Mouse (Mus musculus): ENCODE measurements around the gene Gm14862. TPM values are rescaled to one million over a fixed set of nuclear protein-coding genes. Genes with fewer than 3 reads are reported as not detected.
"Not testable (repeated sequence)": the region's sequence is repeated elsewhere in the genome, so short reads cannot be mapped to it uniquely, and the experiment has no call there.

Gm14862 gene
- not detected in 2 replicates for polyA plus RNA-seq (2015; fragmentation: Nextera tagmentation; extraction: Ambion mirVana)

DNA sequence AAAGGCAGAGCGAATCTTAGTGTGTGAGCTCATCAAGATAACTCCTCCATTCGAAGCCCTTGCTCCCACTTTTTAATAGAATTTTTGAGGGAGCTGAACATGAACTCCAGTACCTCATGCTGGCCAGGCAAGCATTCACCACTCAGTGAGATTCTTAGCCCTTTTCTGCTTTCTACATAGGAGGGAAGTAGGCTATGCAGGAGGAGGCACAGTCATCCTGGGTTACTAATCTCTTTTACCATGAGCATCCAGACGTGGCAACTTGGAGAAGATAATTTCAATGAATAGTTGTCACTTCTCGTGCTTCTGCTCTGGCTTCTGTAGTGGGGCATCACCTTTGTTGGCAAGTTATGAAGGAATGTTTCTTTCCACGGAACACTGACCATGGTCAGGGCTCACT, at the start of gene Gm14862:
TSS of gene Gm14862 (minus strand) at position 134 of the 400 bp plus-strand sequence.
- Histone ChIP-seq H3K4me2 (replicated peaks; ENCODE audit: low read depth, low read length) (no peak within 1 kb of the TSS), H3K4me3 (ENCODE audit: low read length) (no peak within 1 kb of the TSS), H3K9ac (replicated peaks; ENCODE audit: low read length) (no peak within 1 kb of the TSS), H3K9me3 (ENCODE audit: low read length) (no peaks in the 10 kb centered on the region), H3K27me3 (ENCODE audit: insufficient read depth, low read length) (no peaks in the 10 kb centered on the region), H3K36me3 (ENCODE audit: insufficient read depth, low read length) (no peaks in the 10 kb centered on the region), H3K27ac (ENCODE audit: low read length) (no peak within 1 kb of the TSS), H3K4me1 (ENCODE audit: insufficient read depth, low read length) (no peaks in the 10 kb centered on the region)
- 80% methylated on average over 5 of the region's 5 CpGs for WGBS
- ATAC-seq (ENCODE audit: low FRiP score, low TSS enrichment), result no peak

GRCm38 (mm10) chrX:9303455-9303854, 46.8 kb upstream of the Gm14862 start:
- WGBS, result 81% methylated on average over 1 of the region's 1 CpGs
- no peaks in the 10 kb centered on the region for H3K27me3 ChIP-seq (ENCODE audit: insufficient read depth, low read length)
- no peak overlapping the region for H3K4me2 ChIP-seq (replicated peaks; ENCODE audit: low read depth, low read length)
- H3K27ac ChIP-seq (ENCODE audit: low read length), result no peak overlapping the region
- no peak for ATAC-seq (ENCODE audit: low FRiP score, low TSS enrichment)
- no peaks in the 10 kb centered on the region for H3K36me3 ChIP-seq (ENCODE audit: insufficient read depth, low read length)
- H3K4me3 ChIP-seq (ENCODE audit: low read length), result no peak overlapping the region
- H3K9me3 ChIP-seq (ENCODE audit: low read length), result no peaks in the 10 kb centered on the region
- no peak overlapping the region for H3K9ac ChIP-seq (replicated peaks; ENCODE audit: low read length)
- H3K4me1 ChIP-seq (ENCODE audit: insufficient read depth, low read length), result no peaks in the 10 kb centered on the region

GRCm38 (mm10) chrX:9302791-9303190, 46.1 kb upstream of the Gm14862 start:
- 78% methylated on average over 5 of the region's 5 CpGs for WGBS
- ATAC-seq (ENCODE audit: low FRiP score, low TSS enrichment), result no peak
- no peak overlapping the region for H3K4me2 ChIP-seq (replicated peaks; ENCODE audit: low read depth, low read length)
- H3K9me3 ChIP-seq (ENCODE audit: low read length), result no peaks in the 10 kb centered on the region
- H3K4me1 ChIP-seq (ENCODE audit: insufficient read depth, low read length), result no peaks in the 10 kb centered on the region
- H3K27ac ChIP-seq (ENCODE audit: low read length), result no peak overlapping the region
- no peaks in the 10 kb centered on the region for H3K27me3 ChIP-seq (ENCODE audit: insufficient read depth, low read length)
- H3K9ac ChIP-seq (replicated peaks; ENCODE audit: low read length), result no peak overlapping the region
- H3K36me3 ChIP-seq (ENCODE audit: insufficient read depth, low read length), result no peaks in the 10 kb centered on the region
- H3K4me3 ChIP-seq (ENCODE audit: low read length), result no peak overlapping the region

- no peak overlapping the region for H3K4me3 ChIP-seq (ENCODE audit: low read length)
- no peak overlapping the region for H3K27ac ChIP-seq (ENCODE audit: low read length)
- 88% methylated on average over 5 of the region's 5 CpGs for WGBS
- no peaks in the 10 kb centered on the region for H3K36me3 ChIP-seq (ENCODE audit: insufficient read depth, low read length)
- H3K4me2 ChIP-seq (replicated peaks; ENCODE audit: low read depth, low read length), result no peak overlapping the region
- no peaks in the 10 kb centered on the region for H3K27me3 ChIP-seq (ENCODE audit: insufficient read depth, low read length)
- no peak overlapping the region for H3K9ac ChIP-seq (replicated peaks; ENCODE audit: low read length)
- no peaks in the 10 kb centered on the region for H3K9me3 ChIP-seq (ENCODE audit: low read length)
- no peaks in the 10 kb centered on the region for H3K4me1 ChIP-seq (ENCODE audit: insufficient read depth, low read length)
- no peak for ATAC-seq (ENCODE audit: low FRiP score, low TSS enrichment)
Measured at GRCm38 (mm10) chrX:9298413-9298864, 41.7 kb upstream of the Gm14862 start.

- not testable (repeated sequence) for H3K9ac ChIP-seq (replicated peaks; ENCODE audit: low read length); H3K4me1 ChIP-seq (ENCODE audit: insufficient read depth, low read length); H3K4me3 ChIP-seq (ENCODE audit: low read length); ATAC-seq (ENCODE audit: low FRiP score, low TSS enrichment); H3K27ac ChIP-seq (ENCODE audit: low read length); H3K9me3 ChIP-seq (ENCODE audit: low read length); H3K36me3 ChIP-seq (ENCODE audit: insufficient read depth, low read length); H3K27me3 ChIP-seq (ENCODE audit: insufficient read depth, low read length); H3K4me2 ChIP-seq (replicated peaks; ENCODE audit: low read depth, low read length)
- WGBS, result 84% methylated on average over 3 of the region's 4 CpGs
Measured at GRCm38 (mm10) chrX:9293140-9293829, 36.6 kb upstream of the Gm14862 start.

GRCm38 (mm10) chrX:9283464-9283863, 26.8 kb upstream of the Gm14862 start, which contains the start of gene H2al1m:
Gene H2al1m (plus strand): TSS chrX:9283764.
- H3K4me3 ChIP-seq (ENCODE audit: low read length); H3K36me3 ChIP-seq (ENCODE audit: insufficient read depth, low read length); H3K4me1 ChIP-seq (ENCODE audit: insufficient read depth, low read length); ATAC-seq (ENCODE audit: low FRiP score, low TSS enrichment); H3K9ac ChIP-seq (replicated peaks; ENCODE audit: low read length); H3K4me2 ChIP-seq (replicated peaks; ENCODE audit: low read depth, low read length); H3K9me3 ChIP-seq (ENCODE audit: low read length); H3K27ac ChIP-seq (ENCODE audit: low read length); H3K27me3 ChIP-seq (ENCODE audit: insufficient read depth, low read length): not testable (repeated sequence)
- WGBS, result no CpG with 5 or more reads among the region's 1 CpGs

GRCm38 (mm10) chrX:9274321-9274720, 17.6 kb upstream of the Gm14862 start:
- no peaks in the 10 kb centered on the region for H3K4me1 ChIP-seq (ENCODE audit: insufficient read depth, low read length)
- H3K9me3 ChIP-seq (ENCODE audit: low read length), result no peaks in the 10 kb centered on the region
- no peak overlapping the region for H3K27ac ChIP-seq (ENCODE audit: low read length)
- no peaks in the 10 kb centered on the region for H3K27me3 ChIP-seq (ENCODE audit: insufficient read depth, low read length)
- no peak overlapping the region for H3K4me2 ChIP-seq (replicated peaks; ENCODE audit: low read depth, low read length)
- no peak overlapping the region for H3K4me3 ChIP-seq (ENCODE audit: low read length)
- H3K9ac ChIP-seq (replicated peaks; ENCODE audit: low read length), result no peak overlapping the region
- WGBS, result 81% methylated on average over 8 of the region's 8 CpGs
- ATAC-seq (ENCODE audit: low FRiP score, low TSS enrichment), result no peak
- no peaks in the 10 kb centered on the region for H3K36me3 ChIP-seq (ENCODE audit: insufficient read depth, low read length)

DNA sequence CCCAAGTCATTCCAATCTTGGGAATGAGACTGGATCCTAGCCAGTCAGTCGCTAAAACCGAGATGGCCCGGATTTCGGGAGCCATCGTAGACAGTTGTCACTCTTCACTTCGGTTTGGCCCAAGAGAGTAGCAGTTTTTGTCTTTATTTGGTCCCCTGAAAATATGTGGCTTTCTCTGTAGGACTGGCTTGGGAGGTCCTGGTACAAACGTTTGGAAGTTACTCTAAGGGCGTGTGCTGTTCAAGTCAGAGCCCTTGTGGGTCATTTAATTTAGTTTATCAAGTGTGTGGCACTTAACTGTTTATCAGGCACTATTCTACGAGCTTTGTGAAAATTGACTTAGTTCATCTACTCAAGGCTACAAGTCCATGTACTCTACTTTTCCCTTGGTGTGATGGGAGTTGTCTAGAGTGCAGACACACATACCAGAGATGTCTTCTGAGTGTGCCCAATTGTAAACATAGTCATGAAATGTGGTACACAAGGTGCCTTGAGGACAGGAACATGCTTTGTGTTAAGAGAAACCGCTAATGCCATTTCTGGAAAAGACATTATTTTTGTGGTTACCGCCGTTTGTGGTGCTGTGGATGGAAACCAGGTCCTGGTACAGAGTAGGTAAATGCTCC, 16.8 kb upstream of the Gm14862 start:
- H3K9ac ChIP-seq (replicated peaks; ENCODE audit: low read length), result no peak overlapping the region; the same call in 1 of the 2 replicates
- WGBS, result 63% methylated on average over 12 of the region's 12 CpGs

GRCm38 (mm10) chrX:9272460-9273361, 16.0 kb upstream of the Gm14862 start, which contains the start of gene Xk:
Gene Xk (plus strand): TSS chrX:9272756.
- Histone ChIP-seq H3K27me3 (ENCODE audit: insufficient read depth, low read length) (no peaks in the 10 kb centered on the region), H3K4me2 (replicated peaks; ENCODE audit: low read depth, low read length) (peak within 1 kb of the TSS; percentile 56), H3K4me1 (ENCODE audit: insufficient read depth, low read length) (no peaks in the 10 kb centered on the region), H3K9me3 (ENCODE audit: low read length) (no peaks in the 10 kb centered on the region), H3K36me3 (ENCODE audit: insufficient read depth, low read length) (no peaks in the 10 kb centered on the region), H3K4me3 (ENCODE audit: low read length) (peak within 1 kb of the TSS; percentile 59), H3K27ac (ENCODE audit: low read length) (no peak within 1 kb of the TSS), H3K9ac (replicated peaks; ENCODE audit: low read length) (peak within 1 kb of the TSS; percentile 65)
- 12% methylated on average over 58 of the region's 94 CpGs for WGBS
- ATAC-seq (ENCODE audit: low FRiP score, low TSS enrichment), result peak; percentile 92

More for the DNA sequence above, 16.8 kb upstream of the Gm14862 start:
- Histone ChIP-seq H3K9me3 (ENCODE audit: low read length) (no peaks in the 10 kb centered on the region), H3K36me3 (ENCODE audit: insufficient read depth, low read length) (no peaks in the 10 kb centered on the region), H3K27ac (ENCODE audit: low read length) (no peak overlapping the region), H3K4me2 (replicated peaks; ENCODE audit: low read depth, low read length) (peak overlapping the region; percentile 56), H3K4me1 (ENCODE audit: insufficient read depth, low read length) (no peaks in the 10 kb centered on the region), H3K27me3 (ENCODE audit: insufficient read depth, low read length) (no peaks in the 10 kb centered on the region), H3K4me3 (ENCODE audit: low read length) (peak overlapping the region; percentile 59)
- ATAC-seq (ENCODE audit: low FRiP score, low TSS enrichment), result no peak
